Mouse (Mus musculus) heart, adult 2 months (tissue): ENCODE data around the gene Ssbp2.

Source experiments
- CTCF ChIP-seq: fragments of 200-600 bp; IDR thresholded peaks from 2 replicates; pipeline ENCODE4 v1.8.1; 2022; ENCODE audit warnings: antibody characterized with exemption, mild to moderate bottlenecking, moderate library complexity
- EP300 ChIP-seq: fragments of 200-500 bp; IDR thresholded peaks from 2 replicates; pipeline ENCODE4 v1.6.1; 2011; ENCODE audit warnings: low read depth, low read length, control low read depth; ENCODE audit not compliant: insufficient read depth
- POLR2A ChIP-seq: fragments of 200-500 bp; IDR thresholded peaks from 2 replicates; pipeline ENCODE4 v1.6.1; 2011; ENCODE audit warnings: mild to moderate bottlenecking, low read depth, low read length, control low read depth; ENCODE audit not compliant: insufficient read depth

GRCm38 (mm10) chr13:91564047-91564446 is 104.0 kb downstream of the Ssbp2 start:
- TF ChIP-seq CTCF: no peak
- no peak for TF ChIP-seq POLR2A
- TF ChIP-seq EP300: no peak
